Mouse (Mus musculus): ENCODE measurements around the gene Rpl36al. TPM values are rescaled to one million over a fixed set of nuclear protein-coding genes. Genes with fewer than 3 reads are reported as not detected.

Rpl36al gene
- polyA plus RNA-seq, 1 experiment: 324 TPM

DNA sequence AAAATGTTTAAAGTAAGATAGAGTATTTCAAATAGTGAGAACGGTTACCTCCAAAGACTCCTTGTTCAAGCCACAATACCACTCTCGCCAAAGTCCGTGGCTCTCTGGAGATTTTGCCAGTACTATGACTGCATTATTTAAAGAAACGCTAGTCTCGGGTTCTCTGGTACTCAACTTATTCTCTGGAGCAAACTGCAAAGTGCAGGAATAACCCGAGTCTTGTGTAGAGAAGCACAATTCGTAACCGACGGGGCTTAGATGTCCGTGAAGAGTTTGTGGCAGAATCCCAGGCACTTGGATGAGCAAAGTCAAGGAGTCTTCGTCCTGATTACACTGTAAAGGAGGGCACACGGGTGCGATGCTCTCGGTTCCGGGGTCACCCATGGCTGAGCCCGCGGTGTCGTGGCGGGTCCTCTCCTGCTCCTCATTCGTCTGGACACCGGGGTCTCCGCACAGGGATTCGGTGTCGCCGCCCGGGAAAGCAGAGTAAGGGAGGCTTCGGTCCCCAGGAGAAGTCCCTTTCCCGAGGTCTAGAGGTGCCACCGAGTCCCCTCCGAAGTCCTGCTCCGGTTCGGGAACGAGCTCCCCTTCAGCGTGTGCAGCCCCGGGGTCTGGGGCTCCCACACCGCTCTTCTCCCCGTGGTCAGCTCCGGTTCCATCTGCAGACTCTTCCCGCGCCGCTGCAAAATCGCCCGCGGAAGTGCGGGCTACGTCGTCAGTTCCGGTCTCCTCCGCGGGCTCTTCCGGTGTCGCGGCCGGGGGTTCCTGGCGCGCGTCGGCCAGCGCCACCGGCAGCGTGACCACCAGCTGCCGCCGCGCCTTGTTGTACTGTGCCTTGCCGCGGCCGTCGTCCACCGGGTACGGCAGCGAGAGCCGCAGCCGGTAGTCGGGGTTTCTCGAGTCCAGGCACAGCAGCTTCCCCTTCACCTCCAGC, 12.8 kb upstream of the Rpl36al start, which contains the start of gene Gm49383:
TSS of gene Gm49383 (minus strand) at position 661 of the 934 bp plus-strand sequence.
- Histone ChIP-seq H3K4me3 (ENCODE audit: insufficient read depth, low read length) (peak within 1 kb of the TSS; percentile 96), H3K27ac (ENCODE audit: insufficient read depth, low read length) (peak within 1 kb of the TSS; percentile 97), H3K4me1 (ENCODE audit: control insufficient read depth, insufficient read depth, low read length) (no peaks in the 10 kb centered on the region; the same call in 1 of the 2 replicates)
- TF ChIP-seq CTCF (IDR thresholded peaks at IDR 0.05; ENCODE audit: extremely low read depth, insufficient read depth, low read length) (no peak), POLR2A (IDR thresholded peaks at IDR 0.05; ENCODE audit: extremely low read depth, insufficient read depth, low read length) (no peak; the same call in 1 of the 2 replicates)

- Histone ChIP-seq H3K4me3 (ENCODE audit: insufficient read depth, low read length) (no peak overlapping the region), H3K27ac (ENCODE audit: insufficient read depth, low read length) (no peak overlapping the region), H3K4me1 (ENCODE audit: control insufficient read depth, insufficient read depth, low read length) (no peaks in the 10 kb centered on the region; the same call in 1 of the 2 replicates)
- TF ChIP-seq CTCF (IDR thresholded peaks at IDR 0.05; ENCODE audit: extremely low read depth, insufficient read depth, low read length) (no peak), POLR2A (IDR thresholded peaks at IDR 0.05; ENCODE audit: extremely low read depth, insufficient read depth, low read length) (no peak)
These were observed 8.8 kb upstream of the Rpl36al start for GRCm38 (mm10) chr12:69192637-69193036.

GRCm38 (mm10) chr12:69191396-69191795, 7.5 kb upstream of the Rpl36al start:
- Histone ChIP-seq H3K27ac (ENCODE audit: insufficient read depth, low read length) (no peak overlapping the region), H3K4me1 (ENCODE audit: control insufficient read depth, insufficient read depth, low read length) (no peaks in the 10 kb centered on the region; the same call in 1 of the 2 replicates), H3K4me3 (ENCODE audit: insufficient read depth, low read length) (no peak overlapping the region)
- no peak for TF ChIP-seq POLR2A (IDR thresholded peaks at IDR 0.05; ENCODE audit: extremely low read depth, insufficient read depth, low read length)

- TF ChIP-seq POLR2A (IDR thresholded peaks at IDR 0.05; ENCODE audit: extremely low read depth, insufficient read depth, low read length) (no peak), CTCF (IDR thresholded peaks at IDR 0.05; ENCODE audit: extremely low read depth, insufficient read depth, low read length) (no peak)
- H3K4me3 ChIP-seq (ENCODE audit: insufficient read depth, low read length): no peak overlapping the region
- H3K27ac ChIP-seq (ENCODE audit: insufficient read depth, low read length): no peak overlapping the region
- H3K4me1 ChIP-seq (ENCODE audit: control insufficient read depth, insufficient read depth, low read length): no peaks in the 10 kb centered on the region
These were observed 6.6 kb upstream of the Rpl36al start for GRCm38 (mm10) chr12:69190522-69190921.

DNA sequence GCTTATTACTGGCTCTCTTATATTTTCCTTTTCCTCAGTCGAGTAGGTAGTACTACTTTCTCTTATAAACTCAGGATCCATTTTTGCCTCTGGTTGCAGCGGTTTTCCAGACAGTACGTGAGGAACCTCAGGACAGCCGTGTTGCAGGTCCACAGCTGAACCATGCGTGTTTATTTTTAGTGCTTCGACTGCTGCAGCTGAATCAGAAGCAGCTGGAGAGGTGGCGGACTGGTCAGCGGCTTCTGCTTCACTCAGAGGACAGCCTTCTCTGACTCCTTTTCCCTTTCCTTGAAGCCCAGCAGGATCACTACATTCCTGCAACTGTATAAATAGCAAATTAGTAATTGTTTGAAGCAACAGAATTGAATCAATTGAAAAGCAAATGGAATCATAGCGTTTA, 6.2 kb upstream of the Rpl36al start:
- TF ChIP-seq POLR2A (IDR thresholded peaks at IDR 0.05; ENCODE audit: extremely low read depth, insufficient read depth, low read length): no peak
- TF ChIP-seq CTCF (IDR thresholded peaks at IDR 0.05; ENCODE audit: extremely low read depth, insufficient read depth, low read length): no peak
- H3K27ac ChIP-seq (ENCODE audit: insufficient read depth, low read length): no peak overlapping the region

DNA sequence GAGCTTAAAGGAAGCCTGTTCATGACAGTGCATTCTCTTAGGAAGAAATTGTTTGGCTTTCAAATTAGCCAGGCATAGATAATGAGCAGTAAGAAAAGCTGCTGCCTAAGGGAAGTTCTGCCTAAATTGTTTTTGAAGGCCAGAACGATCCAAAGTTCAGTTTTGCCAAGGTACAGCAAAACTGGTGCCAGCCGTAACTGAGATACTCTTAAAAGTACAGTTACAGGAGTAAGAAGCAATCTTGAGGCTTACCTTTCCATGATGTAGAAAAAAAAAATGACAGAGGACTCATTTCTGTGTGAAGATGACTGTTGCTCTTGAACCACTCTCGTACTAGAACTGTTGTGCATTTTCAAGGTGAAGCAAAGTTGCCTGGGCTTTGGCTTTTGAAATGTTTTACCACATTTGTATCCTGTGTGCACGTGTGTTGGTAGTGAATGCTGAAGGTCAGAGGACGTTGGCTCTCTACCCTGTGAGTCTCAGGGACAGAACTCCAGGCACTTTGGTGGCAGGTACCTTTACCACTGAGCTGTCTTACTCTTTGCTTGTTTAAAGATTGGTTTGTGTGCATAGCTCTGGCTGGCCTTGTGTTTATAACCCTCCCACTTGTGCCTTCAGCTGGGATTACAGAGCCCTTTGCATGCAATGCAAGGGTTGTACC, 3.1 kb upstream of the Rpl36al start:
- Histone ChIP-seq H3K4me3 (ENCODE audit: insufficient read depth, low read length) (no peak overlapping the region), H3K4me1 (ENCODE audit: control insufficient read depth, insufficient read depth, low read length) (peaks cover 1% of the 10 kb centered on the region; the same call in 1 of the 2 replicates), H3K27ac (ENCODE audit: insufficient read depth, low read length) (no peak overlapping the region)
- TF ChIP-seq POLR2A (IDR thresholded peaks at IDR 0.05; ENCODE audit: extremely low read depth, insufficient read depth, low read length) (no peak), CTCF (IDR thresholded peaks at IDR 0.05; ENCODE audit: extremely low read depth, insufficient read depth, low read length) (no peak)

More for the DNA sequence above, 6.2 kb upstream of the Rpl36al start:
- Histone ChIP-seq H3K4me3 (ENCODE audit: insufficient read depth, low read length) (no peak overlapping the region), H3K4me1 (ENCODE audit: control insufficient read depth, insufficient read depth, low read length) (no peaks in the 10 kb centered on the region; the same call in 1 of the 2 replicates)

- Histone ChIP-seq H3K4me1 (ENCODE audit: control insufficient read depth, insufficient read depth, low read length) (peaks cover 1% of the 10 kb centered on the region; the same call in 1 of the 2 replicates), H3K27ac (ENCODE audit: insufficient read depth, low read length) (no peak overlapping the region), H3K4me3 (ENCODE audit: insufficient read depth, low read length) (peak overlapping the region; percentile 63; the same call in 1 of the 2 replicates)
- no peak for TF ChIP-seq POLR2A (IDR thresholded peaks at IDR 0.05; ENCODE audit: extremely low read depth, insufficient read depth, low read length)
These were observed 1.5 kb upstream of the Rpl36al start for GRCm38 (mm10) chr12:69185371-69185770.

GRCm38 (mm10) chr12:69184342-69185295, 736 bp upstream of the Rpl36al start:
- Histone ChIP-seq H3K27ac (ENCODE audit: insufficient read depth, low read length) (peak overlapping the region; percentile 90), H3K4me1 (ENCODE audit: control insufficient read depth, insufficient read depth, low read length) (peaks cover 1% of the 10 kb centered on the region; the same call in 1 of the 2 replicates), H3K4me3 (ENCODE audit: insufficient read depth, low read length) (peak overlapping the region; percentile 63)
- no peak for TF ChIP-seq CTCF (IDR thresholded peaks at IDR 0.05; ENCODE audit: extremely low read depth, insufficient read depth, low read length)

- peaks cover 1% of the 10 kb centered on the region; the same call in 1 of the 2 replicates for H3K4me1 ChIP-seq (ENCODE audit: control insufficient read depth, insufficient read depth, low read length)
- TF ChIP-seq POLR2A (IDR thresholded peaks at IDR 0.05; ENCODE audit: extremely low read depth, insufficient read depth, low read length) (no peak), CTCF (IDR thresholded peaks at IDR 0.05; ENCODE audit: extremely low read depth, insufficient read depth, low read length) (no peak)
These were observed 2.1 kb downstream of the Rpl36al start for GRCm38 (mm10) chr12:69181800-69182199.

More at GRCm38 (mm10) chr12:69181800-69182199, 2.1 kb downstream of the Rpl36al start:
- no peak overlapping the region for H3K4me3 ChIP-seq (ENCODE audit: insufficient read depth, low read length)
- no peak overlapping the region for H3K27ac ChIP-seq (ENCODE audit: insufficient read depth, low read length)

Data from cortical plate, adult 2 months (tissue).